Mouse (Mus musculus): ENCODE data around the gene Hrc. TPM values are rescaled to one million over a fixed set of nuclear protein-coding genes. Genes with fewer than 3 reads are reported as not detected.

Hrc gene
- total and polyA plus RNA-seq, 3 experiments, result 0.10 to 0.21 TPM; not detected in 1

DNA sequence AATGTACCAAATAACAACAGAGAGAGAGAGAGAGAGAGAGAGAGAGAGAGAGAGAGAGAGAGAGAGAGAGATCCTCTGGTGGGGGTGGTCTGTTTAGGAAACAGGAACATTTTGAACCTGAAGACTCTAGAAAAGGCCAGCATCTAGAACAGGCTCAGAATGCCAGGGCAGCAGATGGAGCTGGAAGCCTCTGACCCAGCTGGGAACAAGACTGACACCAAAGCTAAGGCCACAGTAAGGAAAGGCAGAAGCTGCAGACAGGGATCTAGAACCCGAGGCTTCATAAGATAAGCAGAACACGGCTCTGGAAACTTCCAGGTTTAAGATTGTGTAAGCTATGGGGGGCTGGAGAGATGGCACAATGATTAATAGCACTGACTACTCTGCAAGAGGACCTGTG is 28.9 kb downstream of the Hrc start:
- Histone ChIP-seq H3K4me3 (replicated peaks in 1 of 3; ENCODE audit: low read depth in 2 of 3, low read length in 2 of 3, poor library complexity in 1 of 3) (no peak overlapping the region), H3K9me3 (replicated peaks; ENCODE audit: low read length) (peaks cover 2% of the 10 kb centered on the region), H3K4me1 (ENCODE audit: control insufficient read depth in 1 of 2, insufficient read depth in 2 of 2) (peaks cover 6 to 41% of the 10 kb centered on the region in 2 experiments), H3K79me2 (replicated peaks; ENCODE audit: control insufficient read depth, extremely low read depth, insufficient read depth, poor library complexity, severe bottlenecking) (no peaks in the 10 kb centered on the region), H3K27ac (ENCODE audit: insufficient read depth, low read depth) (no peak overlapping the region), H3K4me2 (ENCODE audit: insufficient read depth, low read depth, poor library complexity, severe bottlenecking) (no peak overlapping the region), H3K36me3 (replicated peaks in 1 of 2; ENCODE audit: control insufficient read depth in 1 of 2, insufficient read depth in 1 of 2, low read length in 1 of 2) (peaks cover 0 to 9% of the 10 kb centered on the region in 2 experiments), H3K9ac (ENCODE audit: insufficient read depth, low read depth) (no peak overlapping the region), H3K27me3 (replicated peaks) (peaks cover 63% of the 10 kb centered on the region)
- DNase-seq (ENCODE audit: extremely low read depth), result no peak
- TF ChIP-seq E2F4 (IDR thresholded peaks at IDR 0.05; ENCODE audit: insufficient replicate concordance, low read depth, low read length) (no peak), MAFK (IDR thresholded peaks at IDR 0.05; ENCODE audit: insufficient replicate concordance, low read length) (no peak), NRF1 (IDR thresholded peaks at IDR 0.05; ENCODE audit: low read depth, low read length) (no peak), KAT2A (IDR thresholded peaks at IDR 0.05; ENCODE audit: insufficient replicate concordance, low read length) (no peak), NELFE (IDR thresholded peaks at IDR 0.05; ENCODE audit: low read depth, low read length) (no peak), JUND (conservative IDR thresholded peaks at IDR 0.05; ENCODE audit: low read depth, low read length) (no peak), MEF2A (IDR thresholded peaks at IDR 0.05; ENCODE audit: borderline replicate concordance, low read depth, low read length) (no peak), ETS1 (conservative IDR thresholded peaks at IDR 0.05; ENCODE audit: low read depth, low read length) (no peak), SIN3A (IDR thresholded peaks at IDR 0.05; ENCODE audit: low read length) (no peak), MXI1 (IDR thresholded peaks at IDR 0.05; ENCODE audit: low read depth, low read length) (no peak), GABPA (IDR thresholded peaks at IDR 0.05; ENCODE audit: insufficient replicate concordance, low read depth, low read length) (no peak), ZMIZ1 (IDR thresholded peaks at IDR 0.05; ENCODE audit: low read depth, low read length) (no peak), USF1 (IDR thresholded peaks at IDR 0.05; ENCODE audit: low read depth, low read length) (no peak), RAD21 (IDR thresholded peaks at IDR 0.05; ENCODE audit: low read depth, low read length) (no peak), JUN (IDR thresholded peaks at IDR 0.05; ENCODE audit: insufficient read depth, low read depth, low read length) (no peak), EP300 (IDR thresholded peaks at IDR 0.05; ENCODE audit: low read length) (no peak), RCOR1 (conservative IDR thresholded peaks at IDR 0.05; ENCODE audit: low read depth, low read length) (no peak), CTCF (conservative IDR thresholded peaks at IDR 0.05 in 1 of 2, IDR thresholded peaks at IDR 0.05 in 1 of 2; ENCODE audit: low read depth in 2 of 2, low read length in 2 of 2) (no peak), MAX (IDR thresholded peaks at IDR 0.05; ENCODE audit: low read length) (no peak), HCFC1 (IDR thresholded peaks at IDR 0.05; ENCODE audit: low read depth, low read length) (no peak)
- in situ Hi-C loops (cut with MboI; ENCODE audit: low pct_ligation_motif_present, low pct_unique_long_range_greater_than_20kb, low sequenced_read_pairs), result no loop called here
- dilution Hi-C loops (cut with MboI; ENCODE audit: extremely low pct_ligation_motif_present, extremely low pct_unique_long_range_greater_than_20kb, low sequenced_read_pairs), result no loop called here
